7 mouse cellular contexts compared by ENCODE assay signal in genomic region chr11:106491393-106491792, GRCm38 (mm10). TPM values are rescaled to one million over a fixed set of nuclear protein-coding genes. Genes with fewer than 3 reads are reported as not detected.
DNase-seq lines count a peak whose midpoint lies in the region; ATAC-seq and TF ChIP-seq lines count a peak whose summit lies in the region.

No protein-coding gene starts in this region.

- ATAC-seq in liver, embryonic 11.5 days (replicated peaks; ENCODE audit: low FRiP score), result no peak
- no peak for ATAC-seq in limb, embryonic 11.5 days (ENCODE audit: insufficient number of reproducible peaks, low FRiP score, low TSS enrichment, low read depth)

- no peak overlapping the region for H3K27ac ChIP-seq in liver, embryonic 11.5 days (ENCODE audit: low read depth, low read length)
- H3K27ac ChIP-seq in ES-E14 (ENCODE audit: insufficient read depth, low read depth, low read length, poor library complexity, severe bottlenecking), result no peak overlapping the region
- no peak overlapping the region for H3K27ac ChIP-seq in limb, embryonic 11.5 days (replicated peaks; ENCODE audit: low read depth, low read length)

- H3K4me3 ChIP-seq in liver, embryonic 11.5 days (ENCODE audit: low read depth, low read length), result no peak overlapping the region
- no peak overlapping the region for H3K4me3 ChIP-seq in ES-E14 (ENCODE audit: insufficient read depth in 1 of 2, low read depth in 1 of 2, low read length in 2 of 2, poor library complexity in 1 of 2, severe bottlenecking in 1 of 2)
- H3K4me3 ChIP-seq in limb, embryonic 11.5 days (ENCODE audit: low read depth, low read length), result no peak overlapping the region

- DNase-seq in liver, result peak; percentile 50
- no peak for DNase-seq in liver, embryonic 11.5 days (ENCODE audit: low spot score)
- no peak for DNase-seq in ES-E14 (ENCODE audit: low read depth, low spot score)
- DNase-seq in brain, adult 2 months (ENCODE audit: low read depth, low spot score), result peak; percentile 89
- DNase-seq in gastrocnemius, adult 18-20 months (ENCODE audit: low spot score), result peak; percentile 74
- peak; percentile 71 for DNase-seq in limb, embryonic 11.5 days (ENCODE audit: low spot score)
- DNase-seq in skeletal muscle tissue, adult 2 months (ENCODE audit: low read depth, low spot score), result peak; percentile 78

- in situ Hi-C loops in ES-E14 (cut with MboI; ENCODE audit: low sequenced_read_pairs in 2 of 2, unreplicated experiment in 2 of 2), result no loop called here

- WGBS in liver, embryonic 11.5 days, result 3% methylated on average over 3 of the region's 3 CpGs
- WGBS in limb, embryonic 11.5 days, result 2% methylated on average over 3 of the region's 3 CpGs

- H3K27me3 ChIP-seq in liver, embryonic 11.5 days (replicated peaks; ENCODE audit: control insufficient read depth, insufficient read depth, low read length), result no peaks in the 10 kb centered on the region
- H3K27me3 ChIP-seq in limb, embryonic 11.5 days (ENCODE audit: control insufficient read depth, insufficient read depth, low read length), result no peaks in the 10 kb centered on the region

- no peaks in the 10 kb centered on the region for H3K36me3 ChIP-seq in liver, embryonic 11.5 days (ENCODE audit: control insufficient read depth, insufficient read depth, low read length)
- H3K36me3 ChIP-seq in ES-E14 (ENCODE audit: control insufficient read depth, insufficient read depth, low read length, poor library complexity, severe bottlenecking), result no peaks in the 10 kb centered on the region
- no peaks in the 10 kb centered on the region for H3K36me3 ChIP-seq in limb, embryonic 11.5 days (ENCODE audit: control insufficient read depth, insufficient read depth, low read length)

- H3K9me3 ChIP-seq in liver, embryonic 11.5 days (ENCODE audit: control insufficient read depth, low read length), result no peaks in the 10 kb centered on the region
- no peaks in the 10 kb centered on the region for H3K9me3 ChIP-seq in ES-E14 (ENCODE audit: control insufficient read depth, insufficient read depth, low read depth, low read length)
- no peaks in the 10 kb centered on the region for H3K9me3 ChIP-seq in limb, embryonic 11.5 days (ENCODE audit: control insufficient read depth, low read length)

- H3K4me2 ChIP-seq in liver, embryonic 11.5 days, result no peak overlapping the region
- H3K4me2 ChIP-seq in limb, embryonic 11.5 days (ENCODE audit: low read depth, severe bottlenecking), result no peak overlapping the region

- peaks cover 7% of the 10 kb centered on the region; the same call in 1 of the 2 replicates for H3K4me1 ChIP-seq in liver, embryonic 11.5 days (replicated peaks; ENCODE audit: control insufficient read depth, insufficient read depth, low read length)
- no peaks in the 10 kb centered on the region; a peak in 1 of 4 replicates for H3K4me1 ChIP-seq in ES-E14 (ENCODE audit: control insufficient read depth in 2 of 2, insufficient read depth in 2 of 2, low read length in 2 of 2, poor library complexity in 1 of 2)
- peaks cover 2% of the 10 kb centered on the region; the same call in 1 of the 2 replicates for H3K4me1 ChIP-seq in limb, embryonic 11.5 days (ENCODE audit: control insufficient read depth, insufficient read depth, low read length)

- H3K9ac ChIP-seq in liver, embryonic 11.5 days (ENCODE audit: low read depth, low read length), result no peak overlapping the region
- no peak overlapping the region for H3K9ac ChIP-seq in ES-E14 (ENCODE audit: insufficient read depth, low read depth, low read length, poor library complexity, severe bottlenecking)
- H3K9ac ChIP-seq in limb, embryonic 11.5 days (ENCODE audit: low read length), result no peak overlapping the region

TF ChIP-seq in ES-E14, 5 proteins besides CTCF, POLR2A, EP300 and RAD21:
- peak; percentile 96 for TF ChIP-seq ZNF384 (IDR thresholded peaks at IDR 0.05; ENCODE audit: low read depth, low read length)
- TF ChIP-seq MAFK (IDR thresholded peaks at IDR 0.05; ENCODE audit: insufficient read depth, low read depth, low read length), result no peak

RNA-seq across cellular contexts. Expression of gene Ern1, which starts 3.7 kb away (rescaled TPM):
- 6.3 and 7.5 TPM in 2 replicates for polyA plus RNA-seq in liver, embryonic 11.5 days (2014; fragmentation: Nextera tagmentation; extraction: Ambion mirVana)
- 7.4 and 10.4 TPM in 2 replicates for total RNA-seq in ES-E14 (2012; rRNA removed)
- 1 to 10 TPM; 6.6 to 9.1 TPM for total RNA-seq in gastrocnemius, adult 18-20 months (2021)
- 6.3 and 6.9 TPM in 2 replicates for polyA plus RNA-seq in limb, embryonic 11.5 days (2014; fragmentation: Nextera tagmentation; extraction: Ambion mirVana)

Comparison
In these comparisons a context has a peak if more than half of its experiments do, and no peak if none do; other contexts are left out.
1. DNase-seq: peak in liver (single experiment), brain, adult 2 months (single experiment), gastrocnemius, adult 18-20 months (single experiment), limb, embryonic 11.5 days (single experiment) and skeletal muscle tissue, adult 2 months (single experiment); none in liver, embryonic 11.5 days (single experiment) and ES-E14 (single experiment).